26 mouse cellular contexts compared by ENCODE assay signal in the genomic region with DNA sequence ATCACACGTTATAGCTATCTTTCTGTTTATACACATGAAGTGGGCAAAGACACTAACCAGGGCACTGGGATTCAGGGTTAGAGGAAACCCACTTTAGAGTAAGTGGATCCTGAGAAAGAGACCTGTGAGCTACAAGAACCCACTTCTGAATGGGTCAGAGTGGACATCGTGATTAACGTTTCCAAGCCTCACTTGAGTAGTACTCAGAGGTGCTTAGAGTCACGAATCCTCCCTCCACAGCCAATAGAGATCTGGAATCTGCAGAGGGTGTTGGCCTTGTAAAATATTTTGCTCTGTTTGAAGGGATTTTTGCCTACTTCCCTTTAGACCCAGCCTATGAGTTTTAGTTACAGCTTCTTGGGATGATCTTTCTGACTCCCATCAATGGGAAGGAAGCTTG.
"Had no signal": no experiment of that assay in that cellular context is flagged by ENCODE, and none has a peak within 500 bp of the region (broad histone marks: within the 10 kb centered on the region; RNA-seq: fewer than 3 reads in every experiment).

No protein-coding gene starts in this region.

- H3K27ac ChIP-seq: gastrocnemius, adult 2 months; heart, adult 2 months; heart, embryonic 13.5 days; heart, embryonic 15.5 days; hindbrain, embryonic 10.5 days; hindbrain, embryonic 12.5 days; hindbrain, embryonic 14.5 days; layer of hippocampus, adult 2 months; left cerebral cortex, adult 2 months; limb, embryonic 10.5 days; limb, embryonic 12.5 days had no signal

- H3K4me2 ChIP-seq: heart, embryonic 11.5 days; heart, embryonic 13.5 days; heart, embryonic 15.5 days; hindbrain, embryonic 12.5 days; hindbrain, embryonic 14.5 days; limb, embryonic 12.5 days had no signal

- ATAC-seq: forebrain, embryonic 16.5 days; hindbrain, embryonic 16.5 days; inflammation-experienced regulatory T-cells, adult 6 months; intestine, postnatal 0 days had no signal

- H3K9me3 ChIP-seq: heart, embryonic 13.5 days; heart, embryonic 15.5 days; hindbrain, embryonic 10.5 days; hindbrain, embryonic 12.5 days; limb, embryonic 10.5 days; limb, embryonic 12.5 days had no signal

- H3K9ac ChIP-seq: heart, embryonic 13.5 days; heart, embryonic 15.5 days; hindbrain, embryonic 12.5 days; hindbrain, embryonic 14.5 days; limb, embryonic 12.5 days had no signal

- H3K27me3 ChIP-seq: heart, embryonic 13.5 days; heart, embryonic 15.5 days; hindbrain, embryonic 12.5 days; limb, embryonic 12.5 days had no signal

- H3K4me3 ChIP-seq: gastrocnemius, adult 2 months; heart, adult 2 months; heart, embryonic 13.5 days; heart, embryonic 15.5 days; hindbrain, embryonic 10.5 days; hindbrain, embryonic 12.5 days; layer of hippocampus, adult 2 months; left cerebral cortex, adult 2 months; limb, embryonic 10.5 days; limb, embryonic 12.5 days had no signal

- DNase-seq: gastrocnemius, adult 2 months; gastrocnemius, postnatal 10 days; gastrocnemius, postnatal 25 days; heart, adult 2 months; heart, postnatal 14 days; heart, postnatal 4 days; kidney, adult 18-20 months; kidney, adult 8-10 months; kidney, postnatal 10 days; kidney, postnatal 25 days; kidney, postnatal 4 days; liver had no signal

- H3K4me1 ChIP-seq: heart, embryonic 13.5 days; heart, embryonic 15.5 days; hindbrain, embryonic 12.5 days; limb, embryonic 10.5 days; limb, embryonic 12.5 days had no signal

- H3K36me3 ChIP-seq: heart, embryonic 13.5 days; heart, embryonic 15.5 days; hindbrain, embryonic 10.5 days; hindbrain, embryonic 12.5 days; limb, embryonic 10.5 days; limb, embryonic 12.5 days had no signal
